Mouse (Mus musculus) T-cell, adult 2 months (primary cell): ENCODE data around the gene Ralb.

Experiments
- DNase-seq: peaks from one replicate; pipeline ENCODE4 v3.0.0; 2022; ENCODE audit warnings: low spot score

The Ralb gene

GRCm38 (mm10) chr1:119523826-119524225 is 19.2 kb upstream of the Ralb start:
- DNase-seq, result no peak

- no peak for DNase-seq
Observed at GRCm38 (mm10) chr1:119523369-119523768, 18.8 kb upstream of the Ralb start.

GRCm38 (mm10) chr1:119522726-119523125 is 18.1 kb upstream of the Ralb start:
- DNase-seq, result no peak

GRCm38 (mm10) chr1:119521681-119522080 is 17.1 kb upstream of the Ralb start:
- DNase-seq, result no peak

GRCm38 (mm10) chr1:119521029-119521428 is 16.4 kb upstream of the Ralb start:
- no peak for DNase-seq

- no peak for DNase-seq
Observed at GRCm38 (mm10) chr1:119519286-119519685, 14.7 kb upstream of the Ralb start.

GRCm38 (mm10) chr1:119518786-119519185 is 14.2 kb upstream of the Ralb start:
- no peak for DNase-seq

GRCm38 (mm10) chr1:119518060-119518459 is 13.5 kb upstream of the Ralb start:
- no peak for DNase-seq

- DNase-seq, result no peak
Observed at GRCm38 (mm10) chr1:119510857-119511256, 6.3 kb upstream of the Ralb start.

GRCm38 (mm10) chr1:119510409-119510808 is 5.8 kb upstream of the Ralb start:
- DNase-seq, result no peak

- DNase-seq, result no peak
Observed at GRCm38 (mm10) chr1:119509474-119509873, 4.9 kb upstream of the Ralb start.

GRCm38 (mm10) chr1:119508548-119508947 is 4.0 kb upstream of the Ralb start:
- no peak for DNase-seq

GRCm38 (mm10) chr1:119505951-119506350 is 1.4 kb upstream of the Ralb start:
- DNase-seq, result no peak

- no peak for DNase-seq
Observed at GRCm38 (mm10) chr1:119503808-119504207, 786 bp downstream of the Ralb start.

GRCm38 (mm10) chr1:119503181-119503580 is 1.4 kb downstream of the Ralb start:
- no peak for DNase-seq

- no peak for DNase-seq
Observed at GRCm38 (mm10) chr1:119502729-119503128, 1.9 kb downstream of the Ralb start.

GRCm38 (mm10) chr1:119501881-119502280 is 2.7 kb downstream of the Ralb start:
- DNase-seq, result no peak

- DNase-seq, result no peak
Observed at GRCm38 (mm10) chr1:119499456-119499855, 5.1 kb downstream of the Ralb start.

- no peak for DNase-seq
Observed at GRCm38 (mm10) chr1:119498536-119499231, 5.9 kb downstream of the Ralb start.

GRCm38 (mm10) chr1:119497346-119498004 is 7.1 kb downstream of the Ralb start:
- no peak for DNase-seq

GRCm38 (mm10) chr1:119495396-119495775 is 9.2 kb downstream of the Ralb start:
- no peak for DNase-seq

- DNase-seq, result no peak
Observed at GRCm38 (mm10) chr1:119494712-119495395, 9.7 kb downstream of the Ralb start.

GRCm38 (mm10) chr1:119494024-119494711 is 10.4 kb downstream of the Ralb start:
- DNase-seq, result no peak
